ENCODE assay signal across 8 mouse cellular contexts in the genomic region with DNA sequence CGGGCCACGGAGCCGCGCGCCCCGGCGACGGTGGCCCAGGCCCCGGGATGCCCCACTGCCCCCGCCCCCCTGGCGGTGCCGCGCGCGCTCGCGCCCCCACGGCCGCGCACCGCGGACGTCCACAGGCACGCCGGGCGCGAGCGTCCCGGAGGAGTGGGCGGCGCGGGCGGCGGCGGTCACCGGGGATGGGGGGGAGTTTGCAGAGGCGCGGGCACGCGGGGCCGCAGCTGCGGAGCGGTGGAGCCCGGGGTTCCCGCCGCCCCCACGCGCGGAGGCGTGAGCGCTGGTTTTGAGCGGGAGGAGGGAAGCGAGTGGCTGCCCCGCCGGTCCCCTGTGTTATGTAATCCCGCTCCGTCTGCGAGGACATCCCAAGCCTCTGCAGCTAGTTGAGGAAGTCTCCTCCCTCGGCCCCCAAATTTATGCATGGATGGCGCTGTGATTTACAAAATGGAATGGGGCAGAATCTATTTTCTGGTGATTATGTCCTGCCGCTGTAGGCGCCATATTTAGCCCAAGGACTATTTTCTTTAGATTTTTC. TPM values are rescaled to one million over a fixed set of nuclear protein-coding genes. Genes with fewer than 3 reads are reported as not detected.
DNase-seq lines count a peak whose midpoint lies in the region; ATAC-seq and TF ChIP-seq lines count a peak whose summit lies in the region.

No protein-coding gene starts in this region.

- TF ChIP-seq CTCF in C2C12 (IDR thresholded peaks at IDR 0.05; ENCODE audit: control insufficient read depth, insufficient read depth, insufficient read length): no peak
- TF ChIP-seq CTCF in bone marrow macrophage, adult 2 months (IDR thresholded peaks at IDR 0.05; ENCODE audit: low read depth, low read length): no peak
- no peak for TF ChIP-seq CTCF in embryonic fibroblast, embryonic 13.5 days (IDR thresholded peaks at IDR 0.05; ENCODE audit: borderline replicate concordance, insufficient read depth, low read length)
- TF ChIP-seq CTCF in liver, adult 2 months (IDR thresholded peaks at IDR 0.05; ENCODE audit: low read depth, low read length): no peak

- peak overlapping the region; percentile 60 for H3K4me3 ChIP-seq in C2C12 (ENCODE audit: insufficient read depth, poor library complexity, severe bottlenecking)
- peak overlapping the region; percentile 75 for H3K4me3 ChIP-seq in bone marrow macrophage, adult 2 months (ENCODE audit: insufficient read depth, low read length)
- peak overlapping the region; percentile 92 for H3K4me3 ChIP-seq in embryonic fibroblast, embryonic 13.5 days (ENCODE audit: insufficient read depth, low read length)
- H3K4me3 ChIP-seq in heart, embryonic 12.5 days: peak overlapping the region; percentile 78
- peak overlapping the region; percentile 77 for H3K4me3 ChIP-seq in kidney, embryonic 16.5 days (ENCODE audit: low read length)
- peak overlapping the region; percentile 70 for H3K4me3 ChIP-seq in liver, adult 2 months (ENCODE audit: insufficient read depth, low read depth, low read length)

- peak overlapping the region; percentile 74 for H3K4me2 ChIP-seq in heart, embryonic 12.5 days
- H3K4me2 ChIP-seq in kidney, embryonic 16.5 days (replicated peaks; ENCODE audit: low read depth, low read length): peak overlapping the region; percentile 72

- H3ac ChIP-seq in C2C12 (ENCODE audit: control insufficient read depth, insufficient read length, low read depth): peak overlapping the region; percentile 69

- peaks cover 51% of the 10 kb centered on the region for H3K79me2 ChIP-seq in C2C12 (ENCODE audit: control insufficient read depth, insufficient read depth)
- peaks cover 21% of the 10 kb centered on the region for H3K79me2 ChIP-seq in liver, adult 2 months (ENCODE audit: control insufficient read depth, insufficient read depth, low read length)

- TF ChIP-seq POLR2A in bone marrow macrophage, adult 2 months (IDR thresholded peaks at IDR 0.05; ENCODE audit: borderline replicate concordance, low read depth, low read length): no peak
- peak; percentile 72 for TF ChIP-seq POLR2A in embryonic fibroblast, embryonic 13.5 days (IDR thresholded peaks at IDR 0.05; ENCODE audit: low read depth, low read length)
- TF ChIP-seq POLR2A in liver, adult 2 months (IDR thresholded peaks at IDR 0.05; ENCODE audit: extremely low read depth, insufficient read depth, low read length): no peak

- peaks cover 46% of the 10 kb centered on the region for H3K79me3 ChIP-seq in C2C12 (ENCODE audit: low read depth)

- H3K36me3 ChIP-seq in C2C12 (ENCODE audit: control insufficient read depth, insufficient read depth): no peaks in the 10 kb centered on the region
- no peaks in the 10 kb centered on the region for H3K36me3 ChIP-seq in heart, embryonic 12.5 days
- no peaks in the 10 kb centered on the region for H3K36me3 ChIP-seq in kidney, embryonic 16.5 days (ENCODE audit: insufficient read depth, low read length)
- H3K36me3 ChIP-seq in liver, adult 2 months (ENCODE audit: control insufficient read depth, insufficient read depth, low read length): no peaks in the 10 kb centered on the region

- peak overlapping the region; percentile 90 for H3K9ac ChIP-seq in heart, embryonic 12.5 days
- peak overlapping the region; percentile 96 for H3K9ac ChIP-seq in kidney, embryonic 16.5 days (replicated peaks; ENCODE audit: low read length)
- H3K9ac ChIP-seq in liver, adult 2 months (ENCODE audit: low read depth, low read length): peak overlapping the region; percentile 89

- under 1% methylated on average over 42 of the region's 62 CpGs for WGBS in heart, embryonic 12.5 days
- 0% methylated on average over 19 of the region's 62 CpGs for WGBS in kidney, embryonic 16.5 days
- WGBS in liver, adult 2 months: 4% methylated on average over 53 of the region's 62 CpGs

- H3K27ac ChIP-seq in bone marrow macrophage, adult 2 months (ENCODE audit: insufficient read depth, low read depth, low read length): peak overlapping the region; percentile 80
- peak overlapping the region; percentile 94 for H3K27ac ChIP-seq in embryonic fibroblast, embryonic 13.5 days (ENCODE audit: insufficient read depth, low read length)
- peak overlapping the region; percentile 99 for H3K27ac ChIP-seq in heart, embryonic 12.5 days (ENCODE audit: poor library complexity, severe bottlenecking)
- peak overlapping the region; percentile 98 for H3K27ac ChIP-seq in kidney, embryonic 16.5 days (ENCODE audit: low read length)
- peak overlapping the region; percentile 80 for H3K27ac ChIP-seq in liver, adult 2 months (replicated peaks; ENCODE audit: insufficient read depth, low read depth, low read length)

- H3K9me3 ChIP-seq in heart, embryonic 12.5 days (replicated peaks): 0 out of 2 replicates have a peak, but pooled peaks cover 3% of the 10 kb centered on the region
- no peaks in the 10 kb centered on the region for H3K9me3 ChIP-seq in kidney, embryonic 16.5 days (ENCODE audit: low read length)

- peak; percentile 65 for DNase-seq in liver, adult 2 months (ENCODE audit: extremely low read depth, low read depth, low spot score)
- peak; percentile 68 to 74 for DNase-seq in spleen, postnatal 36 days (ENCODE audit: low spot score in 2 of 2)

- peaks cover 5% of the 10 kb centered on the region for H3K4me1 ChIP-seq in bone marrow macrophage, adult 2 months (ENCODE audit: control insufficient read depth, insufficient read depth, low read length)
- peaks cover 3% of the 10 kb centered on the region; the same call in 1 of the 2 replicates for H3K4me1 ChIP-seq in embryonic fibroblast, embryonic 13.5 days (ENCODE audit: control insufficient read depth, insufficient read depth, low read length)
- H3K4me1 ChIP-seq in heart, embryonic 12.5 days (replicated peaks): peaks cover 22% of the 10 kb centered on the region
- H3K4me1 ChIP-seq in kidney, embryonic 16.5 days (ENCODE audit: insufficient read depth, low read length): peaks cover 7% of the 10 kb centered on the region; the same call in 1 of the 2 replicates
- H3K4me1 ChIP-seq in liver, adult 2 months (ENCODE audit: control insufficient read depth, insufficient read depth, low read length): peaks cover 8% of the 10 kb centered on the region

- no peaks in the 10 kb centered on the region for H3K27me3 ChIP-seq in C2C12 (ENCODE audit: control insufficient read depth, insufficient read depth, insufficient read length)
- no peaks in the 10 kb centered on the region for H3K27me3 ChIP-seq in heart, embryonic 12.5 days (replicated peaks)
- H3K27me3 ChIP-seq in kidney, embryonic 16.5 days (ENCODE audit: insufficient read depth, low read length): no peaks in the 10 kb centered on the region
- H3K27me3 ChIP-seq in liver, adult 2 months (ENCODE audit: control insufficient read depth, insufficient read depth, low read length): no peaks in the 10 kb centered on the region

- peak; percentile 80 for ATAC-seq in heart, embryonic 12.5 days (ENCODE audit: insufficient number of reproducible peaks, low FRiP score)
- ATAC-seq in kidney, embryonic 16.5 days (ENCODE audit: low FRiP score, low TSS enrichment): peak; percentile 83
- ATAC-seq in monocyte, adult 5-6 weeks (replicated peaks; ENCODE audit: insufficient number of reproducible peaks, low FRiP score, low TSS enrichment, poor library complexity, severe bottlenecking): peak; percentile 83

TF ChIP-seq in C2C12, 6 proteins besides CTCF, POLR2A, EP300 and RAD21:
- TF ChIP-seq MAX (IDR thresholded peaks at IDR 0.05) (no peak), CEBPB (IDR thresholded peaks at IDR 0.05; ENCODE audit: low read depth) (no peak), MYOG (IDR thresholded peaks at IDR 0.05; ENCODE audit: control insufficient read depth, extremely low read depth, insufficient read length) (no peak), USF1 (IDR thresholded peaks at IDR 0.05; ENCODE audit: low read depth) (no peak), MYOD1 (IDR thresholded peaks at IDR 0.05; ENCODE audit: control insufficient read depth, insufficient read length, low read depth) (no peak), FOSL1 (IDR thresholded peaks at IDR 0.05; ENCODE audit: insufficient read depth, low read length, poor library complexity, severe bottlenecking) (no peak)

RNA-seq across cellular contexts. Expression of gene Pogz, which starts 0.7 kb away (rescaled TPM):
- polyA plus RNA-seq in C2C12 (2012; fragmentation: generic; extraction: Trizol): 8.7 TPM
- polyA plus RNA-seq in bone marrow macrophage, adult 2 months (2012; ENCODE audit: insufficient read depth, insufficient read length, missing spikeins): 20.7 and 28.6 TPM in 2 replicates
- 34.7 and 41.6 TPM in 2 replicates for polyA plus RNA-seq in embryonic fibroblast, embryonic 13.5 days (2011; ENCODE audit: insufficient read length, low read depth, missing spikeins)
- 12.3 and 12.8 TPM in 2 replicates for polyA plus RNA-seq in heart, embryonic 12.5 days (2016; fragmentation: Nextera tagmentation; extraction: Ambion mirVana)
- polyA plus RNA-seq in kidney, embryonic 16.5 days (2015; fragmentation: Nextera tagmentation; extraction: Ambion mirVana): 15.9 and 21.0 TPM in 2 replicates
- 6.3 and 6.8 TPM in 2 replicates for total RNA-seq in liver, adult 2 months (2014; rRNA removed)
- 6.4 and 9.9 TPM in 2 replicates for polyA plus RNA-seq in liver, adult 2 months (2012; rRNA removed)
- 14.4 to 29.8 TPM (median 15.6 TPM) in 3 replicates for total RNA-seq in monocyte, adult 5-6 weeks (2017)

RNA-seq across cellular contexts. Expression of gene Psmb4, which starts 48.7 kb away (rescaled TPM):
- polyA plus RNA-seq in C2C12 (2012; fragmentation: generic; extraction: Trizol): 496 TPM
- 281 and 392 TPM in 2 replicates for polyA plus RNA-seq in bone marrow macrophage, adult 2 months (2012; ENCODE audit: insufficient read depth, insufficient read length, missing spikeins)
- polyA plus RNA-seq in embryonic fibroblast, embryonic 13.5 days (2011; ENCODE audit: insufficient read length, low read depth, missing spikeins): 236 and 256 TPM in 2 replicates
- polyA plus RNA-seq in heart, embryonic 12.5 days (2016; fragmentation: Nextera tagmentation; extraction: Ambion mirVana): 232 and 235 TPM in 2 replicates
- 341 and 366 TPM in 2 replicates for polyA plus RNA-seq in kidney, embryonic 16.5 days (2015; fragmentation: Nextera tagmentation; extraction: Ambion mirVana)
- total RNA-seq in liver, adult 2 months (2014; rRNA removed): 246 and 264 TPM in 2 replicates
- 266 and 271 TPM in 2 replicates for polyA plus RNA-seq in liver, adult 2 months (2012; rRNA removed)
- total RNA-seq in monocyte, adult 5-6 weeks (2017): 162 to 242 TPM (median 193 TPM) in 3 replicates

RNA-seq across cellular contexts. Expression of gene Cgn, which starts 51.7 kb away (rescaled TPM):
- 0.05 TPM for polyA plus RNA-seq in C2C12 (2012; fragmentation: generic; extraction: Trizol)
- 0.19 TPM in 1 of 2 replicates, not detected in the other for polyA plus RNA-seq in bone marrow macrophage, adult 2 months (2012; ENCODE audit: insufficient read depth, insufficient read length, missing spikeins)
- 0.17 TPM in 1 of 2 replicates, not detected in the other for polyA plus RNA-seq in embryonic fibroblast, embryonic 13.5 days (2011; ENCODE audit: insufficient read length, low read depth, missing spikeins)
- polyA plus RNA-seq in heart, embryonic 12.5 days (2016; fragmentation: Nextera tagmentation; extraction: Ambion mirVana): 2.1 and 2.4 TPM in 2 replicates
- polyA plus RNA-seq in kidney, embryonic 16.5 days (2015; fragmentation: Nextera tagmentation; extraction: Ambion mirVana): 20.7 and 24.0 TPM in 2 replicates
- 7.6 and 9.2 TPM in 2 replicates for total RNA-seq in liver, adult 2 months (2014; rRNA removed)
- 7.3 and 7.4 TPM in 2 replicates for polyA plus RNA-seq in liver, adult 2 months (2012; rRNA removed)
- 0.32 TPM in 1 of 3 replicates, not detected in the others for total RNA-seq in monocyte, adult 5-6 weeks (2017)

Comparison
In these comparisons a context has a peak if more than half of its experiments do, and no peak if none do; other contexts are left out.
1. Peak in every context shown above with its lines: DNase-seq, ATAC-seq, H3K4me3 ChIP-seq and H3K27ac ChIP-seq.